Mouse (Mus musculus): ENCODE results near the gene Lemd1. TPM values are rescaled to one million over a fixed set of nuclear protein-coding genes. Genes with fewer than 3 reads are reported as not detected.

The Lemd1 gene
- polyA plus RNA-seq, 1 experiment from 2014 or later = 16.2 TPM

DNA sequence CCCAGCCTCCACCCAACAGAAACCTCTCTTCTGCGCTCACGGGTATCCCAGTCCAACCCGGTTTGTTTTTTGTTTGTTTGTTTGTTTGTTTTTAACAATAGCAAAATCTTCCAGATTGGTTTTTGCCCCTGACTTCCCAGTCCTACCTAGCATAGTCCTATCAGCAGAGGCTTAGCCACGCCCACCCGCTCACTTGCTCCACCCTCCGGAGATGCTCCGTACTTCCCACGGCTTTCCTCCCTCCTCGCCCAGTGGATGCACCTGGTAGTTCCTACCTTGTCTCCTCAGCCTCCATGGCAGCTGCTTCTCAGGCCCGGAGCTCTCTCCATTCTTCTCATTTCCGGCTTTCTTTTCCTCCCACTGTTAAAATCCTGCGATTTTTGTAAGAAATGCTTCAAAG lies 42.3 kb downstream of the Lemd1 start:
- ATAC-seq (replicated peaks) = 0 out of 2 replicates have a peak, but pooled peaks have one; percentile 61
- H3K4me3 ChIP-seq = no peak overlapping the region
- 21% methylated on average over 12 of the region's 12 CpGs for WGBS
- no peak overlapping the region for H3K27ac ChIP-seq (replicated peaks)
- H3K4me1 ChIP-seq = peaks cover 3% of the 10 kb centered on the region; the same call in 1 of the 2 replicates
- no peaks in the 10 kb centered on the region for H3K27me3 ChIP-seq
- no peaks in the 10 kb centered on the region for H3K9me3 ChIP-seq
- no peak overlapping the region for H3K4me2 ChIP-seq (replicated peaks)
- no peaks in the 10 kb centered on the region for H3K36me3 ChIP-seq
- no peak overlapping the region for H3K9ac ChIP-seq (replicated peaks)

DNA sequence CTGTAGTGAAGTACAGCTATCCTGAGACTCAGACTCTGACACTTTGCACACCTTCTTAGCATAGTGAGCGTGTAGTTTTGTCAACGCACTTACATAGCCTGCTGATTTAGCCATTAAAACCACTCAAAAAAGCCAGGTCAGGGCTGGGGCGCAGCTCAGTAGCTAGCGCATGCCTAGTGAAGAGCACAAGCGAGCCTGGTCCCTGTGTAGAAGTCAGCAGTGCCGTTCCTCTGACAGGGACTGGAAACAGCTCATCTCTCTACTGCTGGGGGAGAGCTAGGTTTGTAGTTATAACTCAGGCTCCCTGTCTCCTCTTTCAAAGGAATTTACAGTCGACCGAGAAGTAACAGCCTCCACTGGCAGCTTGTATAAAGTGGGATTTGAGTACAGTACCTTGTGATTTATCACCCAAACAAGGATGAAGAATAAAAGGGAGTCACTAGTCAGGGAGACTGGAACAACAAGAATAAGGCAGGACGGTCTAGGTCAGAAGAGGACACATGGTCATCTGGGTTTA lies 43.6 kb downstream of the Lemd1 start:
- no peak overlapping the region for H3K4me3 ChIP-seq
- no peaks in the 10 kb centered on the region for H3K9me3 ChIP-seq
- no peak overlapping the region for H3K27ac ChIP-seq (replicated peaks)
- H3K4me2 ChIP-seq (replicated peaks) = no peak overlapping the region
- H3K36me3 ChIP-seq = no peaks in the 10 kb centered on the region
- 75% methylated on average over 9 of the region's 9 CpGs for WGBS
- peaks cover 3% of the 10 kb centered on the region; the same call in 1 of the 2 replicates for H3K4me1 ChIP-seq
- no peak for ATAC-seq (replicated peaks)
- no peak overlapping the region for H3K9ac ChIP-seq (replicated peaks)
- no peaks in the 10 kb centered on the region for H3K27me3 ChIP-seq

DNA sequence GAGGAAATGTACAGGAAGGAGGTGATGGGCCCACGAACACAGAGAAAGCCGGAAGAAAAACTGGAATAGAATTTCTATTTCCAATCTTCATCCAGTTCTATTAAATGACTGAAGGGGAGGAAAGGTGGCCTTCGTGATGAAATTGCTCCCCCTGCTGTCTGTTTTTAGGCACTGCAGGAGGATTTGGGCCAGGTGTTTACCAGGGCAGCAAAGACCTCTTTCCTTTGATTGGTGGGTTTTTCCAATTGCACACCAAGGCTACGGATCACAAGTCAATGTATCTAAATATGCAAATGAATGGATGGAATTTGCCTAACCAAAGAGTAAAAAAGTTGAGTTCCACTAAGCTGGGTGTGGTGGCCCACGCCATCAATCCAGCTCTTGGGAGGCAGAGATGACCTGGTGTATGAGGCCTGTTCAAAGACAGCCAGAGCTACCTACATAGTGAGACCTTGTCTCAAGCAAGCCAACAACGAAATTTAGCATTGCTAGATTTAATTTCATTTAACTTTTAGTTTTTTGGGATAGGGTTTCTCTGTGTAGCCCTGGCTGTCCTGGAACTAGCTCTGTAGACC lies 46.4 kb downstream of the Lemd1 start:
- H3K27me3 ChIP-seq = no peaks in the 10 kb centered on the region
- no peaks in the 10 kb centered on the region for H3K36me3 ChIP-seq
- H3K9me3 ChIP-seq = no peaks in the 10 kb centered on the region
- H3K27ac ChIP-seq (replicated peaks) = no peak overlapping the region
- no peak overlapping the region for H3K4me3 ChIP-seq
- no peaks in the 10 kb centered on the region for H3K4me1 ChIP-seq
- H3K4me2 ChIP-seq (replicated peaks) = no peak overlapping the region
- H3K9ac ChIP-seq (replicated peaks) = no peak overlapping the region
- no peak for ATAC-seq (replicated peaks)
- whole genome bisulfite sequencing = 20% methylated on average over 6 of the region's 6 CpGs

DNA sequence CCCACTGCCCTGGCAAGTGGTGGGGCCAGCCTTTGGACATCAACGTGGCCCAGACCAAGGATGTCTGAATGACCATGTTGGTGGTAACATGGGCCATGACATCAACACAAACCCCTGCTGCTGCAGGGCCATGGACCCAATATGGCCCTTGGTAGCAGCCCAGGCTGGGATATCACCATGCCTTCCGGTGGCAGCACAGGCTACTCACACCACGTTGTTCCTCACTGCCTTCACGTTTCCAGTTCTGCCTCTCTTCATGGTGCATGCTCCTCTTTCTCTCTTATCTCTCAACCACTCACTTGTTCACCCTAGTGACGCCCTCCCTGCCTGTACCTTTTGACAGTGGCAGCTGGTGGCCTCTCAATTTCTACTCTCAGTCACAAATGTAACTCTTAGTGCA lies 53.8 kb downstream of the Lemd1 start:
- Histone ChIP-seq H3K4me3 (no peak overlapping the region), H3K9me3 (no peaks in the 10 kb centered on the region), H3K36me3 (no peaks in the 10 kb centered on the region), H3K27ac (replicated peaks) (no peak overlapping the region), H3K4me1 (no peaks in the 10 kb centered on the region), H3K27me3 (no peaks in the 10 kb centered on the region), H3K4me2 (replicated peaks) (no peak overlapping the region), H3K9ac (replicated peaks) (no peak overlapping the region)
- no peak for ATAC-seq (replicated peaks)
- WGBS = 77% methylated on average over 5 of the region's 5 CpGs

DNA sequence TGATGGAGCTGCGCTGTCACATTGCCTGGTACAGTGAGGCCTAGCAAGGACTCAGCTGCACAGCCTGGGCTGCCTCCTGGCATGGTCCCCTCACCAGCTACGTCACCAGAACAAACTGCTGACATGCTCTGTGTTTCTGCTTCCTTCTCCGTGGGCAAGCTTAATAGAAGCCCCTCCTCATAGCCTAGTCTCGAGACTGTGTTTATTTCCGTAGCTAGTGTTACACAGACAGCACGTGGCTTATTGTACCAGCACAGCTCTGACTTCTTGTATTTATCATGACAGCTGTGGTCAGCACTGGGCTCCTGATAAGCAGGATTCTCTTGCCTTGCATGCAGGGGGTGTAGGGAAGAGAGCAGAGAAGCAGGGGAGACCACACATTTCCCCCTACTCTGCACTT lies 54.9 kb downstream of the Lemd1 start:
- H3K36me3 ChIP-seq = no peaks in the 10 kb centered on the region
- no peak overlapping the region for H3K4me2 ChIP-seq (replicated peaks)
- no peak overlapping the region for H3K4me3 ChIP-seq
- no peak for ATAC-seq (replicated peaks)
- H3K27me3 ChIP-seq = no peaks in the 10 kb centered on the region
- no peaks in the 10 kb centered on the region for H3K4me1 ChIP-seq
- no peaks in the 10 kb centered on the region for H3K9me3 ChIP-seq
- H3K27ac ChIP-seq (replicated peaks) = no peak overlapping the region
- WGBS = 60% methylated on average over 6 of the region's 6 CpGs
- no peak overlapping the region for H3K9ac ChIP-seq (replicated peaks)

DNA sequence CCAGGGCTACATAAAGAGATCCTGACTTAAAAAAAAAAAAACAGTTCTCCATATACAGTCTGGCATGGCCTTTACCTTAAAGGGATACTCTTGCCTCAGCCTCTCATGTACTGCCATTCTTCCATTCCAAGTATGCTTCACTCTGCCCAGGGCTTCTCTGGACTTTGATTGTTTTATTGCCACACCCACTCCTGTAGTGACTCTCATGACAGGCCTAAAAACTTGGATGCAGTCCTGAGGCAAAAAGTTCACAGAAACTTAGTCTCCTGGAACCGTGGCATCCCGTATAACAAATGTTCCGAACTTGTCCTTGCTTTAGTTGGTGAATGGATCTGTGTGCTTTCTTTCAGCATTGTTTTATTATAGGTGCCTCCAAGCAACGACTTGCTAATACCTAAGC lies 55.4 kb downstream of the Lemd1 start:
- H3K36me3 ChIP-seq = no peaks in the 10 kb centered on the region
- no peak for ATAC-seq (replicated peaks)
- WGBS = 90% methylated on average over 4 of the region's 4 CpGs
- H3K9ac ChIP-seq (replicated peaks) = no peak overlapping the region
- H3K27ac ChIP-seq (replicated peaks) = no peak overlapping the region
- no peaks in the 10 kb centered on the region for H3K9me3 ChIP-seq
- no peak overlapping the region for H3K4me3 ChIP-seq
- no peak overlapping the region for H3K4me2 ChIP-seq (replicated peaks)
- H3K27me3 ChIP-seq = no peaks in the 10 kb centered on the region
- H3K4me1 ChIP-seq = no peaks in the 10 kb centered on the region

DNA sequence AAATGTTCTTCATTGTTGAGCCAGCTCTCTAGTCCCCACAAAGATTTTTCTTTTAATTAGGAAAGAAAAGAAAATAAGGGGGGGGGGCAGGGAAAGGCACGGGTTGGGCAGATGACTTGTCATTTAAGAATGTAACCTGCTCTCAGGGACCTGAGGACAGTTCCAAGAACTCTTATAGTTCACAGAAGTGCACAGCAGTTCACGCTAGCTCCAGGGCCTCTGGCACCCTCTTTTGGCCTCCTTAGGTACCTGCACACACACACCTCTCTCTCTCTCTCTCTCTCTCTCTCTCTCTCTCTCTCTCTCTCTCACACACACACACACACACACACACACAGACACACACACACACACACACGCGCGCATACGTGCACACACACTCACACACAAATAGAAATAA lies 63.2 kb downstream of the Lemd1 start:
- Histone ChIP-seq H3K36me3 (no peaks in the 10 kb centered on the region), H3K9me3 (no peaks in the 10 kb centered on the region), H3K4me1 (no peaks in the 10 kb centered on the region), H3K27ac (replicated peaks) (no peak overlapping the region), H3K9ac (replicated peaks) (no peak overlapping the region), H3K4me2 (replicated peaks) (no peak overlapping the region), H3K27me3 (no peaks in the 10 kb centered on the region), H3K4me3 (no peak overlapping the region)
- WGBS = 87% methylated on average over 6 of the region's 6 CpGs
- no peak for ATAC-seq (replicated peaks)

DNA sequence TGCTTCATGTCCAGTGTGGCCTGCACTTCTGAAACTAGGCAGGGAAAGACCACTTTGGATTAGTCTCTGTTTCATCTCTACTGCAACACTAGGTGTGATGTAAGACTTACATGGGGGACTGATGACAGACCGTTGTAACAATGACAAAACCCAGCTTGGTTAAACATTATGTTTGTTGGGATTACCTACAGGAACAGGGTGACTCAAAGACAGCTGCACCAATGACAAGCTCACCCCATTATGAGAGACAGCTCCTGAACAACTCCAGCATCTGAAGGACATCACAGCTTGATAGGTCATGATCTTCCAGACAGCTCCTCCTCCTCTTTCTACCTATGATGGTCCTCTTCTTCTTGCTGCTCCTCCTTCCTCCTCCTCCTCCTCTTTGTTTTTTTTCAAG lies 69.1 kb downstream of the Lemd1 start:
- Histone ChIP-seq H3K27me3 (no peaks in the 10 kb centered on the region), H3K4me1 (no peaks in the 10 kb centered on the region), H3K27ac (replicated peaks) (no peak overlapping the region), H3K36me3 (no peaks in the 10 kb centered on the region), H3K4me3 (no peak overlapping the region), H3K9me3 (no peaks in the 10 kb centered on the region), H3K9ac (replicated peaks) (no peak overlapping the region), H3K4me2 (replicated peaks) (no peak overlapping the region)
- 95% methylated on average over 1 of the region's 1 CpGs for WGBS
- ATAC-seq (replicated peaks) = no peak

DNA sequence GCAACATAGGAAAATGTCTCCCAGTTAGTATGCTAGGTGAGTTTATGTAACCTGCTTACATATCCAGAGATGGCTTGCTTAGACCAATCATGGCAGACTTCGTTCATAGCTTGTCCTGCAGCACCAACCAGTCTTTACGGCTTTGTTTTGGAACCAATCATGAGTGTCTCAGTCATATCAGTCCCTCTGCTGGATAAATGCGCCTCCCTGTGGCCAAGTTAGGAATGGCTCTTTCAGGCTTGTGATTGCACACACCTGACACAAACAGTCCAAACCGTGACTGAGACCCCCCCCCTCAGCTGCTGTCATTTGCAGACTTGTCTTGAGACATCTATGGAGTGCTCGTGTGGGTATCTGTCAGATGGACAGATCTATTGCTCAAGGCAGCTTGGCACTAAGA lies 69.8 kb downstream of the Lemd1 start:
- Histone ChIP-seq H3K36me3 (no peaks in the 10 kb centered on the region), H3K27me3 (no peaks in the 10 kb centered on the region), H3K4me3 (no peak overlapping the region), H3K27ac (replicated peaks) (no peak overlapping the region), H3K9ac (replicated peaks) (no peak overlapping the region), H3K4me2 (replicated peaks) (no peak overlapping the region), H3K4me1 (no peaks in the 10 kb centered on the region), H3K9me3 (no peaks in the 10 kb centered on the region)
- 64% methylated on average over 5 of the region's 5 CpGs for WGBS
- no peak for ATAC-seq (replicated peaks)

DNA sequence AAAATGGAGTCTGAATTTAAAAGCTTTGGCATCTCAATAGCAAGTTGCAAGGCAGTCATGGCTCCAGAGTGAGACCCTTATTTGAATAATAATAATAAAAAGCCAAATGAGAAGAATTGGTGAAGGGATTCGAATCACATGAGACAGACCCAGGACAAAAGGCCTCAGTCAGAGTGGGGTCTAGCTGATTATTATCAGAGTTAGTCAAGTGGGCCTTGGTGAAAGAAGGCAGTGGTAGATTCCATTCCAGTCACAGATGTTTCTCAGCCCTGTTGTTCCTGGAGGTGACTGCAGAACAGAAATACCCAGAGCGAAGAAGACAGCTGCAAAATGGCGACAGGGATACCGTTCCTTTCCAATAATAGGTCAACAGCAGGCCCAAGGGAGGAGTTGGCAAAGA lies 72.4 kb downstream of the Lemd1 start:
- H3K9ac ChIP-seq (replicated peaks) = no peak overlapping the region
- no peak overlapping the region for H3K4me2 ChIP-seq (replicated peaks)
- 0 out of 2 replicates have a peak, but pooled peaks cover 6% of the 10 kb centered on the region for H3K4me1 ChIP-seq
- ATAC-seq (replicated peaks) = no peak
- H3K36me3 ChIP-seq = no peaks in the 10 kb centered on the region
- 67% methylated on average over 4 of the region's 4 CpGs for WGBS
- no peaks in the 10 kb centered on the region for H3K9me3 ChIP-seq
- no peaks in the 10 kb centered on the region for H3K27me3 ChIP-seq
- H3K4me3 ChIP-seq = no peak overlapping the region
- H3K27ac ChIP-seq (replicated peaks) = no peak overlapping the region

DNA sequence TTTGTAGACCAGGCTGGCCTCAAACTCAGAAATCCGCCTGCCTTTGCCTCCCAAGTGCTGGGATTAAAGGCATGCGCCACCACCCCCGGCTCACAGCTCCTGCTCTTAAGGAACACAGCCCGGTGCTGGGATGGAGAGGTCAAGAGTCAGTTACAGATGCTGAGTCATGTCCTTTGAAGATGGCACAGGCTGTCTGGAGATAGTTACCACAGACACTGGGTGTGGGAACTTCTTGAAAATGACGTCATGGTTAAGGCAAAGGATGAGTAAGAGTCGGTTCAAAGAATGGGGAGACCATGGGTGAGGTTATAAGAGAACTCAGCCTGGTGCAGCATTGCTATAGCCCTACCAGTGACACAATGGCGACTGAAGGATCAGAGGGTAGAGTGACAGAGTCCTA lies 73.3 kb downstream of the Lemd1 start:
- WGBS = 82% methylated on average over 7 of the region's 7 CpGs
- Histone ChIP-seq H3K9me3 (no peaks in the 10 kb centered on the region), H3K4me2 (replicated peaks) (no peak overlapping the region), H3K9ac (replicated peaks) (no peak overlapping the region), H3K4me1 (peaks cover 12% of the 10 kb centered on the region; the same call in 1 of the 2 replicates), H3K27me3 (no peaks in the 10 kb centered on the region), H3K36me3 (no peaks in the 10 kb centered on the region), H3K27ac (replicated peaks) (no peak overlapping the region), H3K4me3 (no peak overlapping the region)
- ATAC-seq (replicated peaks) = no peak

DNA sequence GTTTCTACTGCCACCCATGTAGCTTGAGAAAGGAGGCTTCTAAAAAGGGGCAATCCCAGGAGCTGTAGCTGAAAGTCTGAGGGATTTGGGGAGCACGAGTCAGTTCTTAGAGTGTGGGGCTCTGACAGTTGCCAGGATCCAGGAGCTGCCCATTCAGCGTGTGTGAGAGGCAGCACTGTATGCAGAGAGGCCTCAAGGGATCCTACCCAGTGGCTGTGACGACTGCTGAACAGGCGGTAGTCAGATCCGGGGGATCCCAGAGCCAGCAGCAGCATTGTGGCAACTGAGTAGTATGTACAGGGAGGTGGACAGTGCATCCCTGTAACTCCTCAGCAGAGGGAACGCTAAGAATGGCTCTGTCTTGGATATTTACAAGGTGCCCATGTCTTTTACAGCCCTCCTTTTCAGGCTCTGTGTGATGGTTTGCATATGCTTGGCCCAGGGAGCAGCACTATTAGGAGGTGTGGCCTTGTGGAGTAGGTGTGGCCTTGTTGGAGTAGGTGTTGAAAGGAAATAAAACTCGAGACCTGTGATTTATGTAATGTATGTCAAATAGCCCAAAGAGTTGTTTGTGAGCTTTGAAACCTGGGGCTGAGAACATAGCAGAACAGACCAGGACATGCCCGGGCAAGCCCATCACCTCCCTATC lies 74.1 kb downstream of the Lemd1 start:
- ATAC-seq (replicated peaks) = no peak
- H3K27ac ChIP-seq (replicated peaks) = no peak overlapping the region

DNA sequence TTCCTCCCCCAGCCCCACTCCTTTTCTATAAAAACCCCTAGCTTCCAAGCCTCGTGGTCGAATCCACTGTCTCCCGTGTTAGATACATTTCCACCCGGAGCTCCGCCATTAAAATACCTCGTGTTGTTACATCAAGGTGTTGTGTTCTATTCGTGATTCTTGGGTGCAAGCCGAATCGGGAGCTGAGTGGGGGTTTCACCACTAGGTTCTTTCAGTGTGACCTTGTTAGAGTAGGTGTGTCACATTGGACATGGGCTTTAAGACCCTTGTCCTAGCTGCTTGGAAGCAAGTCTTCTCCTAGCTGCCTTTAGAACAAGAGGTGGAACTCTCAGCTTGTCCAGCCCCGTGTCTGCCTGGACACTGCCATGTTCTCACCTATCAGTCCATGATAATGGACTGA lies 74.7 kb downstream of the Lemd1 start:
- H3K9ac ChIP-seq (replicated peaks) = no peak overlapping the region
- WGBS = 89% methylated on average over 10 of the region's 10 CpGs
- H3K4me1 ChIP-seq = peaks cover 12% of the 10 kb centered on the region; the same call in 1 of the 2 replicates
- no peaks in the 10 kb centered on the region for H3K36me3 ChIP-seq
- no peaks in the 10 kb centered on the region for H3K9me3 ChIP-seq
- H3K4me2 ChIP-seq (replicated peaks) = no peak overlapping the region
- no peak overlapping the region for H3K4me3 ChIP-seq
- no peaks in the 10 kb centered on the region for H3K27me3 ChIP-seq
- H3K27ac ChIP-seq (replicated peaks) = no peak overlapping the region
- no peak for ATAC-seq (replicated peaks)

More for the DNA sequence above, 74.1 kb downstream of the Lemd1 start:
- H3K4me1 ChIP-seq = peaks cover 12% of the 10 kb centered on the region; the same call in 1 of the 2 replicates
- no peaks in the 10 kb centered on the region for H3K36me3 ChIP-seq
- WGBS = 79% methylated on average over 8 of the region's 8 CpGs
- no peak overlapping the region for H3K4me2 ChIP-seq (replicated peaks)
- H3K27me3 ChIP-seq = no peaks in the 10 kb centered on the region
- H3K9ac ChIP-seq (replicated peaks) = no peak overlapping the region
- no peaks in the 10 kb centered on the region for H3K9me3 ChIP-seq
- no peak overlapping the region for H3K4me3 ChIP-seq
